Mouse (Mus musculus) kidney, adult 2 months (tissue): Measurements from ENCODE around the gene Slc16a11.

Source experiments
- CTCF ChIP-seq: fragments of 200-500 bp; conservative IDR thresholded peaks from 2 replicates; pipeline ENCODE4 v1.5.1; 2011; ENCODE audit warnings: low read depth, mild to moderate bottlenecking, control low read depth, low read length, moderate library complexity, mixed read lengths; ENCODE audit not compliant: insufficient read depth, insufficient read length
- POLR2A ChIP-seq: fragments of 200-500 bp; IDR thresholded peaks from one replicate; pipeline ENCODE4 v1.6.1; 2011; ENCODE audit warnings: low read depth, low read length, control low read depth

DNA sequence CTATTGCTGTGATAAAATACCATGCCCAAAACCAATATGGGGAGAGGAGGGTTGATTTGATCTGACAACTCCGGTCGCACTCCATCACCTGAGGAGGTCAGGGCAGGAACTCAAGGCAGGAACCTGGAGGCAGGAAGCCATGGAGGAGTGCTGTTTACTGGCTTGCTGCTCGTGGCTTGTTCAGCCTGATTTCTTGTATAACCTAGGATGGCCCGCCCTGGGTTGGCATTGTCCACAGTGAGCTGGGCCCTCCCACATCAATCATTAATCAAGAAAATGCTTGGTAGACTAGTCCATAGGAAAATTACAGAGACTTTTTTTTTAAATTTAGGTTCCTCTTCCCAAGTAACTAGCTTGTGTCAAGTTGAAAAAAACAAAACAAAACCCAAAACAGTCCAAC is 38.1 kb upstream of the Slc16a11 start:
- TF ChIP-seq CTCF (no peak), POLR2A (no peak)
